Mouse (Mus musculus): ENCODE measurements around the gene Izumo1.
"Not testable (repeated sequence)": the region's sequence is repeated elsewhere in the genome, so short reads cannot be mapped to it uniquely, and the experiment has no call there.

The Izumo1 gene

GRCm38 (mm10) chr7:45642503-45643255 is 21.1 kb downstream of the Izumo1 start:
- no peak for DNase-seq (ENCODE audit: low read depth)

- peak; percentile 98 for DNase-seq (ENCODE audit: low read depth)
Observed at GRCm38 (mm10) chr7:45643441-45644178, 22.0 kb downstream of the Izumo1 start.

- peak; percentile 62 for DNase-seq (ENCODE audit: low read depth)
Observed at GRCm38 (mm10) chr7:45644183-45644582, 22.6 kb downstream of the Izumo1 start.

GRCm38 (mm10) chr7:45644872-45645590 is 23.4 kb downstream of the Izumo1 start:
- no peak for DNase-seq (ENCODE audit: low read depth)

- DNase-seq (ENCODE audit: low read depth): no peak
Observed at GRCm38 (mm10) chr7:45645591-45645971, 24.0 kb downstream of the Izumo1 start.

GRCm38 (mm10) chr7:45646671-45647070 is 25.1 kb downstream of the Izumo1 start:
- DNase-seq (ENCODE audit: low read depth): no peak

GRCm38 (mm10) chr7:45649351-45649750 is 27.7 kb downstream of the Izumo1 start:
- no peak for DNase-seq (ENCODE audit: low read depth)

GRCm38 (mm10) chr7:45650484-45650883 is 28.9 kb downstream of the Izumo1 start:
- DNase-seq (ENCODE audit: low read depth): not testable (repeated sequence)

GRCm38 (mm10) chr7:45654424-45655047 is 32.9 kb downstream of the Izumo1 start:
- no peak for DNase-seq (ENCODE audit: low read depth)

GRCm38 (mm10) chr7:45660746-45661478 is 39.3 kb downstream of the Izumo1 start:
- no peak for DNase-seq (ENCODE audit: low read depth)

GRCm38 (mm10) chr7:45661702-45662101 is 40.1 kb downstream of the Izumo1 start:
- not testable (repeated sequence) for DNase-seq (ENCODE audit: low read depth)

- no peak for DNase-seq (ENCODE audit: low read depth)
Observed at GRCm38 (mm10) chr7:45665303-45666138, 43.9 kb downstream of the Izumo1 start.

GRCm38 (mm10) chr7:45666161-45666560 is 44.5 kb downstream of the Izumo1 start, which contains the start of gene Fut2:
Gene Fut2, minus strand, starts transcription at chr7:45666394.
- DNase-seq (ENCODE audit: low read depth): no peak

GRCm38 (mm10) chr7:45667761-45668160 is 46.1 kb downstream of the Izumo1 start:
- DNase-seq (ENCODE audit: low read depth): peak; percentile 56

GRCm38 (mm10) chr7:45668921-45669320 is 47.3 kb downstream of the Izumo1 start:
- DNase-seq (ENCODE audit: low read depth): no peak

- no peak for DNase-seq (ENCODE audit: low read depth)
Observed at GRCm38 (mm10) chr7:45677627-45678295, 56.1 kb downstream of the Izumo1 start.

Measured in NIH3T3 (cell line).